Mouse (Mus musculus) stomach, postnatal 0 days (tissue): ENCODE results near the gene Asb16. TPM values are rescaled to one million over a fixed set of nuclear protein-coding genes. Genes with fewer than 3 reads are reported as not detected.
A peak's percentile ranks its signal among the peaks of the same experiment; 100 is the strongest.

Experiments
- ATAC-seq: fragments of 200-750 bp; cut with Nextera tagmentation; 2 replicates; pipeline ENCODE4 v1.8.0; 2017; ENCODE audit not compliant: low FRiP score, low TSS enrichment
- DNase-seq: peaks from one replicate; pipeline ENCODE4 v3.0.0-alpha.2; 2016; ENCODE audit warnings: low spot score
- H3K27ac ChIP-seq: fragments of 300-500 bp; sonication (generic); replicated peaks from 2 replicates; pipeline ENCODE4 v1.5.1; 2014; ENCODE audit warnings: mild to moderate bottlenecking, control low read depth
- H3K27me3 ChIP-seq: fragments of 300-500 bp; sonication (generic); 2 replicates; pipeline ENCODE4 v1.6.1; 2014; ENCODE audit warnings: low read length; ENCODE audit not compliant: control insufficient read depth, insufficient read depth
- H3K36me3 ChIP-seq: fragments of 300-500 bp; sonication (generic); 2 replicates; pipeline ENCODE4 v1.6.1; 2014; ENCODE audit warnings: low read length, mixed read lengths; ENCODE audit not compliant: control insufficient read depth, insufficient read depth
- H3K4me1 ChIP-seq: fragments of 300-500 bp; sonication (generic); replicated peaks from 2 replicates; pipeline ENCODE4 v1.6.1; 2014; ENCODE audit warnings: antibody characterized with exemption; ENCODE audit not compliant: control insufficient read depth, insufficient read depth
- H3K4me2 ChIP-seq: fragments of 300-500 bp; sonication (generic); replicated peaks from 2 replicates; pipeline ENCODE4 v1.6.1; 2014; ENCODE audit warnings: low read depth, mild to moderate bottlenecking, control low read depth, moderate library complexity
- H3K4me3 ChIP-seq: fragments of 300-500 bp; sonication (generic); 2 replicates; pipeline ENCODE4 v1.5.1; 2014; ENCODE audit warnings: low read depth, low read length, control low read depth
- H3K9ac ChIP-seq: fragments of 300-500 bp; sonication (generic); 2 replicates; pipeline ENCODE4 v1.6.1; 2014; ENCODE audit warnings: mild to moderate bottlenecking, low read length, control low read depth, mixed read lengths
- H3K9me3 ChIP-seq: fragments of 300-500 bp; sonication (generic); 2 replicates; pipeline ENCODE4 v1.6.1; 2016; ENCODE audit warnings: low read length; ENCODE audit not compliant: control insufficient read depth
- CTCF ChIP-seq: IDR thresholded peaks from 2 replicates; pipeline ENCODE4 v1.5.1; 2016; ENCODE audit warnings: antibody characterized with exemption, low read depth, mild to moderate bottlenecking, moderate library complexity
- EP300 ChIP-seq: optimal IDR thresholded peaks from 2 replicates; pipeline ENCODE3; 2016; ENCODE audit warnings: antibody characterized with exemption
- WGBS: fragments of 180-500 bp; shearing (Covaris S2); extraction: QIAGEN DNeasy Blood & Tissue Kit; methylation state at CpG from one replicate; pipeline ENCODE4 v1.1.7; 2014; 5-methylcytosine and 5-hydroxymethylcytosine counted together
- polyA plus RNA-seq: library from polyadenylated mRNA; unstranded; fragments of >200 nt; fragmentation: Nextera tagmentation; extraction: Ambion mirVana; gene quantifications from 2 replicates; pipeline ENCODE4 v1.2.1, GENCODE M21; 2015

The Asb16 gene
- polyA plus RNA-seq, 1 experiment from 2014 or later: 0.04 TPM

- H3K36me3 ChIP-seq: peaks cover 28% of the 10 kb centered on the region
- H3K9me3 ChIP-seq: no peaks in the 10 kb centered on the region
These were observed 21.1 kb downstream of the Asb16 start for GRCm38 (mm10) chr11:102289511-102290100.

GRCm38 (mm10) chr11:102290141-102290540 lies 21.6 kb downstream of the Asb16 start:
- Histone ChIP-seq H3K4me2 (no peak overlapping the region), H3K9ac (no peak overlapping the region), H3K27me3 (no peaks in the 10 kb centered on the region), H3K4me1 (peaks cover 2% of the 10 kb centered on the region; the same call in 1 of the 2 replicates), H3K36me3 (peaks cover 28% of the 10 kb centered on the region), H3K4me3 (no peak overlapping the region), H3K9me3 (no peaks in the 10 kb centered on the region), H3K27ac (no peak overlapping the region)
- 86% methylated on average over 4 of the region's 4 CpGs for WGBS
- no peak for ATAC-seq
- no peak for TF ChIP-seq CTCF
- TF ChIP-seq EP300: no peak
- no peak for DNase-seq

More at GRCm38 (mm10) chr11:102289511-102290100, 21.1 kb downstream of the Asb16 start:
- Histone ChIP-seq H3K27ac (no peak overlapping the region), H3K9ac (no peak overlapping the region), H3K4me1 (no peaks in the 10 kb centered on the region; the same call in 1 of the 2 replicates), H3K4me2 (no peak overlapping the region), H3K27me3 (no peaks in the 10 kb centered on the region), H3K4me3 (no peak overlapping the region)
- TF ChIP-seq EP300 (no peak), CTCF (no peak)
- ATAC-seq (no peak), DNase-seq (no peak)
- 49% methylated on average over 6 of the region's 6 CpGs for WGBS

- no peak overlapping the region for H3K4me3 ChIP-seq
- H3K27ac ChIP-seq: no peak overlapping the region
- no peak overlapping the region for H3K4me2 ChIP-seq
- 79% methylated on average over 11 of the region's 11 CpGs for WGBS
- no peaks in the 10 kb centered on the region for H3K9me3 ChIP-seq
- DNase-seq (no peak), ATAC-seq (no peak)
- H3K9ac ChIP-seq: no peak overlapping the region
- H3K36me3 ChIP-seq: peaks cover 28% of the 10 kb centered on the region
- TF ChIP-seq EP300 (no peak), CTCF (no peak)
- H3K4me1 ChIP-seq: peaks cover 6% of the 10 kb centered on the region; the same call in 1 of the 2 replicates
- H3K27me3 ChIP-seq: no peaks in the 10 kb centered on the region
These were observed 22.6 kb downstream of the Asb16 start for GRCm38 (mm10) chr11:102291051-102291535.

- Histone ChIP-seq H3K9me3 (no peaks in the 10 kb centered on the region), H3K4me3 (no peak overlapping the region), H3K36me3 (peaks cover 20% of the 10 kb centered on the region), H3K27ac (no peak overlapping the region), H3K4me2 (no peak overlapping the region), H3K27me3 (no peaks in the 10 kb centered on the region), H3K9ac (no peak overlapping the region), H3K4me1 (peaks cover 6% of the 10 kb centered on the region; the same call in 1 of the 2 replicates)
- DNase-seq (no peak), ATAC-seq (no peak)
- 93% methylated on average over 13 of the region's 13 CpGs for WGBS
- TF ChIP-seq CTCF (no peak), EP300 (no peak)
These were observed 25.4 kb downstream of the Asb16 start for GRCm38 (mm10) chr11:102293971-102294370.

- ATAC-seq (no peak), DNase-seq (no peak)
- no peaks in the 10 kb centered on the region for H3K27me3 ChIP-seq
- peak overlapping the region; percentile 94 for H3K9ac ChIP-seq
- peaks cover 20% of the 10 kb centered on the region for H3K36me3 ChIP-seq
- H3K27ac ChIP-seq: peak overlapping the region; percentile 99
- 54% methylated on average over 5 of the region's 5 CpGs for WGBS
- no peak overlapping the region for H3K4me3 ChIP-seq
- H3K4me1 ChIP-seq: peaks cover 6% of the 10 kb centered on the region; the same call in 1 of the 2 replicates
- H3K9me3 ChIP-seq: no peaks in the 10 kb centered on the region
- TF ChIP-seq CTCF (no peak), EP300 (no peak)
- H3K4me2 ChIP-seq: no peak overlapping the region
These were observed 25.9 kb downstream of the Asb16 start for GRCm38 (mm10) chr11:102294416-102294815.

GRCm38 (mm10) chr11:102294887-102295597 lies 26.5 kb downstream of the Asb16 start:
- H3K36me3 ChIP-seq: peaks cover 20% of the 10 kb centered on the region
- ATAC-seq (no peak; the same call in 1 of the 2 replicates), DNase-seq (no peak)
- 44% methylated on average over 12 of the region's 12 CpGs for WGBS
- H3K27ac ChIP-seq: peak overlapping the region; percentile 99
- H3K9ac ChIP-seq: peak overlapping the region; percentile 94
- peaks cover 6% of the 10 kb centered on the region; the same call in 1 of the 2 replicates for H3K4me1 ChIP-seq
- TF ChIP-seq EP300: no peak
- peak; percentile 47 for TF ChIP-seq CTCF
- H3K27me3 ChIP-seq: no peaks in the 10 kb centered on the region
- H3K4me3 ChIP-seq: peak overlapping the region; percentile 84
- no peaks in the 10 kb centered on the region for H3K9me3 ChIP-seq
- peak overlapping the region; percentile 79 for H3K4me2 ChIP-seq
